Mouse (Mus musculus) midbrain, embryonic 13.5 days (tissue): ENCODE measurements around the gene Btnl2. TPM values are rescaled to one million over a fixed set of nuclear protein-coding genes. Genes with fewer than 3 reads are reported as not detected.
A peak's percentile ranks its signal among the peaks of the same experiment; 100 is the strongest.
"Not testable (repeated sequence)": the region's sequence is repeated elsewhere in the genome, so short reads cannot be mapped to it uniquely, and the experiment has no call there.

Experiments
- ATAC-seq: fragments of 200-750 bp; cut with Nextera tagmentation; 2 replicates; pipeline ENCODE4 v1.8.0; 2017; ENCODE audit warnings: mild to moderate bottlenecking, moderate TSS enrichment, moderate library complexity
- H3K27ac ChIP-seq: fragments of 300-500 bp; sonication (generic); 2 replicates; pipeline ENCODE4 v1.5.1; 2015; ENCODE audit warnings: inconsistent platforms, mild to moderate bottlenecking, moderate library complexity
- H3K27me3 ChIP-seq: fragments of 300-500 bp; sonication (generic); 2 replicates; pipeline ENCODE4 v1.6.1; 2015; ENCODE audit warnings: mild to moderate bottlenecking, inconsistent platforms
- H3K36me3 ChIP-seq: fragments of 300-500 bp; sonication (generic); 2 replicates; pipeline ENCODE4 v1.6.1; 2015; ENCODE audit warnings: mild to moderate bottlenecking, inconsistent platforms
- H3K4me1 ChIP-seq: fragments of 300-500 bp; sonication (generic); replicated peaks from 2 replicates; pipeline ENCODE4 v1.6.1; 2015; ENCODE audit warnings: inconsistent platforms
- H3K4me2 ChIP-seq: fragments of 300-500 bp; sonication (generic); replicated peaks from 2 replicates; pipeline ENCODE4 v1.6.1; 2015; ENCODE audit warnings: moderate library complexity, mild to moderate bottlenecking, inconsistent platforms
- H3K4me3 ChIP-seq: fragments of 300-500 bp; sonication (generic); replicated peaks from 2 replicates; pipeline ENCODE4 v1.5.1; 2015; ENCODE audit warnings: mild to moderate bottlenecking, inconsistent platforms
- H3K9ac ChIP-seq: fragments of 300-500 bp; sonication (generic); replicated peaks from 2 replicates; pipeline ENCODE4 v1.6.1; 2015; ENCODE audit warnings: mild to moderate bottlenecking, inconsistent platforms
- H3K9me3 ChIP-seq: fragments of 300-500 bp; sonication (generic); 2 replicates; pipeline ENCODE4 v1.6.1; 2016; ENCODE audit warnings: mild to moderate bottlenecking, inconsistent platforms
- WGBS: fragments of 180-500 bp; shearing (Covaris S2); methylation state at CpG from one replicate; pipeline ENCODE4 v1.1.7; 2015; 5-methylcytosine and 5-hydroxymethylcytosine counted together
- polyA plus RNA-seq: library from polyadenylated mRNA; unstranded; fragments of >200 nt; fragmentation: Nextera tagmentation; extraction: Ambion mirVana; gene quantifications from 2 replicates; pipeline ENCODE4 v1.2.1, GENCODE M21; 2015

Btnl2 gene
- not detected in 2 replicates for polyA plus RNA-seq

DNA sequence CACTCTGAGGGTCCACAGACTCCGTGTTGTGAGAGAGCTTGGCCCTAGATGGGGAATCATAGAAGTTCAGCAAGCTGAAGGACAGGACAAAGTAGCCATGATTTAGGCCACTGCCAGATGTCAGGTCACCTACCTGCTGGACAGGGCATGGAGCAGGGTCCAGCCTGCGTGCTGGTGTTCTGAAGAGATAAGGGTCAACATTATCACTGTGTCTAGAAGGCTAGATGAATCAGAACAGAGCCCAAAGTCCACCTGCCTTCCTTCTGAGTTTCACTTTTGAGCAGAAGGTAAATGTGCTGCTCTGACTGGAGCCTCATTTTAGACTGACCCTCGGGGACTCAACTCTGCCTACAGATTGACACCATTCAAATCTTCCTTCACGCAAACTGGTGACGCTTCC, at the start of gene Btnl2:
TSS of gene Btnl2 (plus strand) at position 284 of the 400 bp plus-strand sequence.
- no peak within 1 kb of the TSS for H3K4me2 ChIP-seq
- no peaks in the 10 kb centered on the region for H3K36me3 ChIP-seq
- ATAC-seq: no peak
- 88% methylated on average over 5 of the region's 5 CpGs for WGBS
- H3K27ac ChIP-seq: no peak within 1 kb of the TSS
- H3K9ac ChIP-seq: no peak within 1 kb of the TSS
- H3K4me3 ChIP-seq: no peak within 1 kb of the TSS
- H3K27me3 ChIP-seq: 0 out of 2 replicates have a peak, but pooled peaks cover 8% of the 10 kb centered on the region
- no peaks in the 10 kb centered on the region for H3K9me3 ChIP-seq
- H3K4me1 ChIP-seq: no peaks in the 10 kb centered on the region

- Histone ChIP-seq H3K27ac (no peak within 1 kb of the TSS), H3K9me3 (no peaks in the 10 kb centered on the region), H3K9ac (no peak within 1 kb of the TSS), H3K4me1 (peaks cover 3% of the 10 kb centered on the region; the same call in 1 of the 2 replicates), H3K4me3 (no peak within 1 kb of the TSS), H3K4me2 (no peak within 1 kb of the TSS), H3K27me3 (peaks cover 7% of the 10 kb centered on the region; the same call in 1 of the 2 replicates), H3K36me3 (no peaks in the 10 kb centered on the region)
- ATAC-seq: peak; percentile 59
These were observed 49.1 kb upstream of the Btnl2 start, which contains the start of gene H2-Eb1 for GRCm38 (mm10) chr17:34305380-34306030. H2-Eb1 (plus strand) TSS chr17:34305867.

DNA sequence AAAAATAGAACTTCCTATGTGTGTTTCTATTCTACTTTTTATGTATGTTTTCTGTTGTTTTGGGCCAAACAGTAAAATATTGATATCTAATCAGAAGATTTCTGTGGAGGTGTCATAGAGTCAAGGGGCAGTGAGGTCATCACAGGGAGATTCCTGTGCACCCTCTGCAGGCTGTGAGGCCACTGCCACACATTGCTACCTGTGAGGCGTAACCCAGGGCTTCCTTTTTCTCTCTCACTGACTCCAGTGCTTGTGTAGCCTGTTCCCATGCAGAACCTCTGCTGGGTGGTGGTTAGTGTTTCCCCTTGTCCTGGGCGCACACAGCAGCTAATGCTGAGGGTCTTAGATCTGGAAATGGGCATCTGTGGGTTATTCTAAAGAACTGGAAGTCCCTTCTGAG, 48.2 kb upstream of the Btnl2 start:
- H3K9ac ChIP-seq: no peak overlapping the region
- peaks cover 7% of the 10 kb centered on the region; the same call in 1 of the 2 replicates for H3K27me3 ChIP-seq
- peaks cover 3% of the 10 kb centered on the region; the same call in 1 of the 2 replicates for H3K4me1 ChIP-seq
- no peak for ATAC-seq
- no peak overlapping the region for H3K27ac ChIP-seq
- H3K36me3 ChIP-seq: no peaks in the 10 kb centered on the region
- WGBS: 86% methylated on average over 2 of the region's 2 CpGs
- no peak overlapping the region for H3K4me3 ChIP-seq
- no peaks in the 10 kb centered on the region for H3K9me3 ChIP-seq
- no peak overlapping the region for H3K4me2 ChIP-seq

- Histone ChIP-seq H3K36me3 (no peaks in the 10 kb centered on the region), H3K4me2 (no peak overlapping the region), H3K4me3 (no peak overlapping the region), H3K4me1 (peaks cover 3% of the 10 kb centered on the region; the same call in 1 of the 2 replicates), H3K9me3 (no peaks in the 10 kb centered on the region), H3K27me3 (peaks cover 7% of the 10 kb centered on the region; the same call in 1 of the 2 replicates), H3K9ac (no peak overlapping the region), H3K27ac (no peak overlapping the region)
- ATAC-seq: no peak
These were observed 47.4 kb upstream of the Btnl2 start for GRCm38 (mm10) chr17:34307216-34307615.

GRCm38 (mm10) chr17:34308161-34308560, 46.5 kb upstream of the Btnl2 start:
- no peaks in the 10 kb centered on the region for H3K9me3 ChIP-seq
- no peak for ATAC-seq
- no peak overlapping the region for H3K27ac ChIP-seq
- WGBS: 85% methylated on average over 4 of the region's 4 CpGs
- H3K4me2 ChIP-seq: no peak overlapping the region
- peaks cover 7% of the 10 kb centered on the region; the same call in 1 of the 2 replicates for H3K27me3 ChIP-seq
- H3K4me1 ChIP-seq: peaks cover 3% of the 10 kb centered on the region; the same call in 1 of the 2 replicates
- H3K9ac ChIP-seq: no peak overlapping the region
- H3K4me3 ChIP-seq: no peak overlapping the region
- no peaks in the 10 kb centered on the region for H3K36me3 ChIP-seq

DNA sequence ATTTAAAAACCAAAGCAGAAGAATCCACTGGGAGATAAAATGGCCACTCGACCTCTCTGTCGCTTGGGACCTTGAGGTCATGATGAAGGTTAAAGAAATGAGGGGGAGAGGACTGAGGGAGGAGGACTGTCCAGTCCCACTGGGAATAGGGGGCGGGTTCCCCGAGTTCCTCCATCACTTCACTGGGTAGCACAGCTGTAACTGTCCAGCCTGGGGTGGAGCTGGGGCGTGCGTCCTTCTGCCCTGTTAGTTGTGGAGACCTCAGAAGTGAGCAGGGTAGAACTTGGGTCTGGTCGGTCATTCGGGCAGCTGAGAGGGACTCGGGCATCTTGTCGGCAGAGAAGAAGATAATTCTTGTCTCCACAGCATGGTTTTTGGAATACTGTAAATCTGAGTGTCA, 45.4 kb upstream of the Btnl2 start:
- ATAC-seq: 0 out of 2 replicates have a peak, but pooled peaks have one; percentile 24
- 25% methylated on average over 10 of the region's 10 CpGs for WGBS
- Histone ChIP-seq H3K4me3 (peak overlapping the region; percentile 64), H3K9ac (peak overlapping the region; percentile 72), H3K27ac (peak overlapping the region; percentile 5; the same call in 1 of the 2 replicates), H3K9me3 (no peaks in the 10 kb centered on the region), H3K4me1 (peaks cover 3% of the 10 kb centered on the region; the same call in 1 of the 2 replicates), H3K4me2 (peak overlapping the region; percentile 57), H3K27me3 (peaks cover 7% of the 10 kb centered on the region; the same call in 1 of the 2 replicates), H3K36me3 (no peaks in the 10 kb centered on the region)

GRCm38 (mm10) chr17:34309683-34310385, 44.8 kb upstream of the Btnl2 start:
- 24% methylated on average over 38 of the region's 38 CpGs for whole genome bisulfite sequencing
- Histone ChIP-seq H3K4me1 (peaks cover 3% of the 10 kb centered on the region; the same call in 1 of the 2 replicates), H3K4me2 (peak overlapping the region; percentile 57), H3K4me3 (peak overlapping the region; percentile 64), H3K36me3 (no peaks in the 10 kb centered on the region), H3K9me3 (no peaks in the 10 kb centered on the region), H3K27me3 (peaks cover 7% of the 10 kb centered on the region; the same call in 1 of the 2 replicates), H3K27ac (peak overlapping the region; percentile 5), H3K9ac (peak overlapping the region; percentile 72)
- ATAC-seq: peak; percentile 90

DNA sequence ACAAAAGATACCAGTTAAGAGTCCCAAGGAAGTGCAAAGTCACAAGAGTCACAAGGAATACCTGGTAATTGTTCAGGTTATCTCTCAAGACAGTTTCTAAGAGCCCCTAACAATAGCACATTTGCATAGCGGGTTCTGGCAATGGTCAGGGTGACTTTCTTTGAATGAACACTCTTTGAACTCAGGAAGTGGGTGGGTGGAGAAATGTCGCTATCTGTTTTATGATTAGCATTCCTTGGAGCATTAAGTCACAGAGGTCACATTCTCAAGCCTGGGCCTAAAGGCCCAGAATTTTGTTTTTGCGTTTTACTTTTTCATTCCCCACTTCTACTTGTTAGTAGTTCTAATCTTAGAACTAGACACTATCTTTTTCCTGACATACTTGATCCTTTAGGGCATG, 44.1 kb upstream of the Btnl2 start:
- not testable (repeated sequence) for H3K9ac ChIP-seq, H3K27ac ChIP-seq, H3K9me3 ChIP-seq, H3K4me3 ChIP-seq, H3K36me3 ChIP-seq, H3K4me2 ChIP-seq, ATAC-seq, H3K27me3 ChIP-seq, H3K4me1 ChIP-seq
- 88% methylated on average over 3 of the region's 3 CpGs for WGBS

DNA sequence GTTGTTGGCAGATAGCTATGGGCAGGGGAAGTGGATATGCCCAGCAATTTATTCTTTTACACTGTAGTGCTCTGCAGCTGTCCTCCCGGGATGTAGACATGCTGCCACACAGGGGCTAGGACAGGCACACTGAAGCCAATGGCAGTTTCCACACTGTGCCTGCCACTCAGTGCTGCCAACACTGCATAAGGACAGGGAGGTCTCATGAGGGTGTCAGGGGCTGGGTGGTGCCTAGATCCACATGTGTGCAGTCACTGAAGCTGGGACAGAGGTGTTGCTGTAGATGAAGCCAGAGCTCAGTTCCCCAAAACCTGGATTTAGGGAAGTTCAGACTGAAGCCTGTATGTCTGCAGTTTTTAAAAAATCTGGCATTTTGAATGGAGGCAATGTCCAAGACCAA, 42.4 kb upstream of the Btnl2 start:
- no peak overlapping the region for H3K4me3 ChIP-seq
- H3K27me3 ChIP-seq: peaks cover 5% of the 10 kb centered on the region; the same call in 1 of the 2 replicates
- ATAC-seq: no peak
- H3K4me1 ChIP-seq: peaks cover 3% of the 10 kb centered on the region; the same call in 1 of the 2 replicates
- H3K9me3 ChIP-seq: no peaks in the 10 kb centered on the region
- H3K9ac ChIP-seq: no peak overlapping the region
- H3K27ac ChIP-seq: no peak overlapping the region
- WGBS: 74% methylated on average over 1 of the region's 1 CpGs
- no peak overlapping the region for H3K4me2 ChIP-seq
- H3K36me3 ChIP-seq: no peaks in the 10 kb centered on the region

- peak; percentile 57; the same call in 1 of the 2 replicates for ATAC-seq
- Histone ChIP-seq H3K27ac (no peak overlapping the region), H3K27me3 (no peaks in the 10 kb centered on the region), H3K4me3 (no peak overlapping the region), H3K4me2 (no peak overlapping the region), H3K4me1 (peaks cover 3% of the 10 kb centered on the region; the same call in 1 of the 2 replicates), H3K36me3 (no peaks in the 10 kb centered on the region), H3K9me3 (no peaks in the 10 kb centered on the region), H3K9ac (no peak overlapping the region)
- WGBS: 39% methylated on average over 3 of the region's 3 CpGs
These were observed 41.2 kb upstream of the Btnl2 start for GRCm38 (mm10) chr17:34313393-34313792.

DNA sequence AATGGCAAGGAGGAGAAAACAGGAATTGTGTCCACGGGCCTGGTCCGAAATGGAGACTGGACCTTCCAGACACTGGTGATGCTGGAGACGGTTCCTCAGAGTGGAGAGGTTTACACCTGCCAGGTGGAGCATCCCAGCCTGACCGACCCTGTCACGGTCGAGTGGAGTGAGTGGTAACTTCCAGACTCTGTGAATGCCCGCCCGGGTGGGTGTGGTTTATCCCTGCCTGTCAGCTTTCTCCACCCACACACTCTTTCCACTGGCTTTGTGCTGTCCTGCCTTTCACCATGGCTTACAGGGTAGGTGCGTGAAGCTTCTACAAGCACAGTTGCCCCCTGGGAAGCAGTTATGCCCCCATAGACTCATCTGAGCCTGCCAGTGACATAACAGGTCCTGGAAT, 40.3 kb upstream of the Btnl2 start:
- no peak for ATAC-seq
- Histone ChIP-seq H3K9me3 (no peaks in the 10 kb centered on the region), H3K4me3 (no peak overlapping the region), H3K27me3 (no peaks in the 10 kb centered on the region), H3K9ac (no peak overlapping the region), H3K36me3 (no peaks in the 10 kb centered on the region), H3K4me1 (peaks cover under 1% of the 10 kb centered on the region; the same call in 1 of the 2 replicates), H3K4me2 (no peak overlapping the region), H3K27ac (no peak overlapping the region)
- 62% methylated on average over 9 of the region's 9 CpGs for WGBS

GRCm38 (mm10) chr17:34315512-34315911, 39.1 kb upstream of the Btnl2 start:
- no peak overlapping the region for H3K27ac ChIP-seq
- H3K27me3 ChIP-seq: no peaks in the 10 kb centered on the region
- H3K9me3 ChIP-seq: no peaks in the 10 kb centered on the region
- no peaks in the 10 kb centered on the region for H3K4me1 ChIP-seq
- H3K9ac ChIP-seq: no peak overlapping the region
- 93% methylated on average over 1 of the region's 1 CpGs for WGBS
- no peak for ATAC-seq
- H3K4me3 ChIP-seq: no peak overlapping the region
- no peaks in the 10 kb centered on the region for H3K36me3 ChIP-seq
- no peak overlapping the region for H3K4me2 ChIP-seq
